Mouse (Mus musculus): ENCODE results near the gene Fgf14.
"Not testable (repeated sequence)": the region's sequence is repeated elsewhere in the genome, so short reads cannot be mapped to it uniquely, and the experiment has no call there.

Fgf14 gene

DNA sequence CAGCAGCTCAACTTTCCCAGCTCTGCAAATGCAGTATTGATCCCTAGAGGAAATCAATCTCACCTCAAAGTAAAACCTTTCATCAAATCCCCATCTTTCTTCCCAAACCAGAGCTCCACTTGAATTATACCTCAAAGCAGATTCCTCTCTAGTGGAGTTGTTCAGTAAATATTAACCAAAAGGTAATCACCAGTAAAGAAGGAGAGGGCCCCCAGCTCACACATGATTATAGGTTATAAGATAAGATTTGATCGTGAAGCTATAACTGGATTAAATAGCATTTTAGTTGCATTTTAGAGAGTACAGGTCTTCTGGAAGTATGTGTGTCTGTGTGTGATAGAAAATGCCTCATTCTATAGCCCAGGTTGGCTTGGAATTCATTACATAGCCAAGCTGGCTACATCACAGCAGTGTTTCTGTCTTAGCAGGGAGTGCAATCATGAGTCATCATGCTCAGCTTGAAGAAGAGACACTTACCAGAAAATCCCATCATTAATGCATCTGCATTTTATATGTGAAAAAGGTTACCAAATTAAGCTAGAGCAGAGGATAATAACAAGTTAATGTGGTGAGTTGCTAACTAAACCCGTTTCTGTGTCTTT, 202.8 kb downstream of the Fgf14 start:
- DNase-seq (ENCODE audit: low read depth, low spot score) = no peak

GRCm38 (mm10) chr14:124470909-124471308, 206.0 kb downstream of the Fgf14 start:
- no peak for DNase-seq (ENCODE audit: low read depth, low spot score)

DNA sequence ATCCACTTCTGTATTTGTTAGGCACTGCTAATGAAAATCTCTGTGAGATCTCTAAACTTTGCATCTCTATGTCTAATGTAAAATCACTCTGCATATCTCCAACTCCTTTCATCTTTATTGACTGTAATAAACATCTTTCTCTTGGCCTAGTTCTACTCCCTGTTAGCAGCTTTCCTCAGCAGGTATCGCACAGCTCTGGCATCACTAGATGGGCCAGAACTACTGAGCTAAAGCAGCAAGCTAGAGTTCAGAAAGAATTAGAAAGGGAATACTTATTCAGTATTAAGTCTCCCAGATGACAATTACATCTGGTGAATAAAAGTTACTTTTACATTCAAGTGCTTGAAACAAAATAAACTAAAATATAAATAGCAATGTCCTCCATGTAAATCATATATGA, 221.8 kb downstream of the Fgf14 start:
- DNase-seq (ENCODE audit: low read depth, low spot score) = no peak

GRCm38 (mm10) chr14:124446096-124446840, 230.7 kb downstream of the Fgf14 start:
- DNase-seq (ENCODE audit: low read depth, low spot score) = no peak

GRCm38 (mm10) chr14:124444831-124445230, 232.1 kb downstream of the Fgf14 start:
- DNase-seq (ENCODE audit: low read depth, low spot score) = no peak

DNA sequence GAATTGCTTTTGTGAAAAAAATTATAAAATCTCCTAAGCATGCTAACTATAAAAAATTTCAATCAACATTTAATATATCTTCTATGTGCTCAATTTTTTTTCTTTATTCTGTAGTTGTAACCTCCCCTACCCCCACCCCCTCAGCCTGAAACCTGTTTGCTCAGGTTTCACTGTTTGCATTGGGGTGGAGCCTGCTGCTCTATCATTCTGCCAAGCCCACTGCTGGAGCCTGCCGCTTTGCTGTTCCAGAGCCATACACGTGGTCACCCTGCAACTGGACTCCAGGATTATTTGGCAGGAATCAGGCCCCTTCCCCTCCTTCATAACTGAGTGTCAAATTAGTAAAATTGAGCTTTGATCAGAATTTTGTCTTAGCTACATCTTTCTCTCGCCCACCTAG, 237.6 kb downstream of the Fgf14 start:
- DNase-seq (ENCODE audit: low read depth, low spot score) = not testable (repeated sequence)

DNA sequence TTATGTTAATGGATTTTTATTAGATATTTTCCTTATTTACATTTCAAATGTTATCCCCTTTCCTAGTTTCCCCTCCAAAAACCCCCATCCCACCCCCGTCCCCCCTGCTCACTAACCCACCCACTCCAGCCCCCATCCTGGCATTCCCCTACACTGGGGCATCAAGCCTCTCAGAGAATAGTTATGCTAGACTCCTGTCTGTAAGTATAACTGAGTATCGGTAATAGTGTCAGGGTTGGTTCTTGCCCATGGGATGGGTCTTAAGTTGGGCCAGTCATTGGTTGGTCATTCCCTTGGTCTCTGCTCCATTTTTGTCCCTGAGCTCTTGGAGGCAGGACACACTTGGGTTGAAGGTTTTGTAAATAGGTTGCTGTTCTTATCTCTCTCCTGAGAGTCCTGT, 265.0 kb downstream of the Fgf14 start:
- no peak for DNase-seq (ENCODE audit: low read depth, low spot score)

DNA sequence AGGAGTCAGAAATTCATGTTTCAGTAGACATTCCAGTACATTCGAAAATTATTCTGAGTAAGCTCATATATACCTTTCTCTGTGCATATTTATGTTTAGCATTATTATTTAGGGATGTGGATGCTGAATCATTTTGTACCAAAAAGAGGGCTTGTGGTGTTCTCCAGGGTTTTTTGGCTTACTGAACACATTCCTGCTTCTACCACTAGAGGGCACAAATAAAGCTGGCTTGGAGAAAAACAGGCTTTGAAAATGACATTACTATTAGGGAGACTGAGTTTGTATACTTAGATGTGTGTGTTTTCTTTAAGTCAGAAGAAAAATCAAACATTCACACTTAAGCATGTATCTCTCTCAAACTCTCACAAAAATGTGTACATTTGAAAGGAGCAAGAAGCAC, 266.0 kb downstream of the Fgf14 start:
- DNase-seq (ENCODE audit: low read depth, low spot score) = peak; percentile 8

- DNase-seq (ENCODE audit: low read depth, low spot score) = no peak
Observed at GRCm38 (mm10) chr14:124328391-124328790, 348.5 kb downstream of the Fgf14 start.

GRCm38 (mm10) chr14:124319017-124319718, 357.8 kb downstream of the Fgf14 start:
- no peak for DNase-seq (ENCODE audit: low read depth, low spot score)

DNA sequence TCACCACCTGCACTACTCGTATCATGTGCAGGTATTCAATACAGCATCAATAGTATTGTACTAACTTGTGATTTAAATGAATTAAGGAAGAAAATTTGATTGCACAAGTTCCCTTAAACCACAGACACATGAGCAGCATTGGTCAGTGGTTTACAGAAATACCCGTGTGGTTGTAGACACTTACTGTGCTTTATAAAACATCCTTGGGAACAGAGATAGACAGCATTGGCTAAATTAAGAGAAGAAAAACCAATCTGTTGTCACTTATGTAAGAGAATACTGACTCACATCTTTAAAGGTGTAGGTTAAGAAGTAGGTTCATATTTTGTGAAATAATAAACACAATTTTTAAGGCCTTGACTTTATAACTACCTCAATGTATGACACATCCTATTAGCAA, 361.4 kb downstream of the Fgf14 start:
- DNase-seq (ENCODE audit: low read depth, low spot score) = no peak

DNA sequence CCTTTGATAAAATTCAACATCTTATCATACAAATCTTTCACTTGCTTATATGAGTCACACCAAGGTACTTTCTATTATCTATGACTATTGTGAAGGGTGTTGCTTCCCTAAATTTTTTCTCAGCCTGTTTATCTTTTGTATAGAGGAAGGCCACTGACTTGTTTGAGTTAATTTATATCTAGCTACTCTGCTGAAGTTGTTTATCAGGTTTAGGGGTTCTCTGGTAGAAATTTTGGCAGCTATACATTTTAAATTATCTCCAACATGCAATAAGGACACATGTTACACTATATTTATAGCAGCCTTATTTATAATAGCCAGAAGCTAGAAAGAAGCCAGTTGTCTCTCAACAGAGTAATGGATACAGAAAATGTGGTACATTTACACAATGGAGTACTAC, 389.9 kb downstream of the Fgf14 start:
- no peak for DNase-seq (ENCODE audit: low read depth, low spot score)

DNA sequence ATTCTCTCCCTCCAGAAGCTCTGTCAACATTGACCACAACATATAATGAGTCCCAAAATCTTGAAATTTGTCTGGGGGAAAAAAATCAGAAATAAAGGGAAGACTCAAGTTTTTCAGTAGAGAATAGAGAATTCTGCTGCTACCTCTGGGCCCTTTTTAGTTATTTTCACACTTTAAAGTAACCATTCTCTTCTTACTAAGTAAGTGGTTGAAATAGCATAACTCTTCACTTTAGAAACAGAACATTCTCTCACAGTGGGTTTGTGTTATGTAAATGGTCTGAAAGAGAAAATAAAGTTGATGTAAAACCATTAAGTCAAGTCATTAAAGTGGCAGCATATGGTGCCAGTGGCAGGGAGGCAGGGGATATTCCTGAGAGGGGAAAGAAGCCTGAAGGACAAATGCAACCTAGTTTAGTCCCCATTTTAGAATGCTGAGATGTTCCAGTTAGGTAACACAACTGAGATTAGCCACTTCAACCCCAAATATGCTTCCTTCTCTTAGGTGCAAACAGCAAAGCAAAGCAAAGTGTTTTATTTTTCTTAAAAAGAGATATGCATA, 398.5 kb downstream of the Fgf14 start:
- no peak for DNase-seq (ENCODE audit: low read depth, low spot score)

GRCm38 (mm10) chr14:124266977-124267376, 409.9 kb downstream of the Fgf14 start:
- no peak for DNase-seq (ENCODE audit: low read depth, low spot score)

DNA sequence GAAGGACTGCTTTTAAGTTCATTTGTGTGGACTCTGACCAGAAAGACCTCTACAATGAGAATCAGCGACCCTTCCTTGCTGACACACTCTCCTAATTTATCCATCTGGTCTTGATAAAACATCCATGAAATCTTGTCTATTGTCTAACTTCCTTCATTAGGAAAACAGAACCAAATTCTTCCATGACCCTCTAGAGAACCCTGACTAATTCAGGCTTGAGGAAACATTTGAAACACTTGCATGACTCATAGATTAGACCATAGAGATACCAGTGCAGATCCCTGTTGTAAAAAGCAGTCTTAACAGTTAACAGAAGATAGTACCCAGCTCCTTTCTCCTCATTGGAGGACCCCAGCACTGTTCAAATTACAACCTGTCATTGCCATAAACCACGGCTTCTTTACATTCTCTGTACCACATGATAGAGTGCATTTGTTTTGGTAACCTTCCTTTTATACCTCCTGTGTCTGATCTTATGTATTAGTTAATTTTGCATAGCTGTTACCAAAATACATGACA, 412.3 kb downstream of the Fgf14 start:
- DNase-seq (ENCODE audit: low read depth, low spot score) = no peak

DNA sequence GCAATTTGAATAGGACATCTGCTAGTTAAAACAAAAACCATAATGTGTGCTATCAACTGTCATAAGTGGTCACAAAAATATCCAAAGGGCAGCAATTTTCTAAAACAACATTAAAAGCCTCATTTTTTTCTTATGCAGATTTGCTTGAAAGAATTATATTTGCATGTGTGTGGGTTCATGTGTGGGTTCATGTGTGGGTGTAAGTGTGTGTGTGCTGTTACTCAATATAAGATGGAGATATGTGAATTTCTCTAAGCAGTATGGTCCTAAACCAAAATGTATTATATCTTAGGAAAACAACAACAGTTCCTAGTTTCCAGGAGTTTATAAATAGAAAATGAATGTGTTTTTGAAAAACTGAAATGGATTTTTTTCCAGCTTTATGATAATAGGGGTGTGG, 413.7 kb downstream of the Fgf14 start:
- DNase-seq (ENCODE audit: low read depth, low spot score) = no peak

DNA sequence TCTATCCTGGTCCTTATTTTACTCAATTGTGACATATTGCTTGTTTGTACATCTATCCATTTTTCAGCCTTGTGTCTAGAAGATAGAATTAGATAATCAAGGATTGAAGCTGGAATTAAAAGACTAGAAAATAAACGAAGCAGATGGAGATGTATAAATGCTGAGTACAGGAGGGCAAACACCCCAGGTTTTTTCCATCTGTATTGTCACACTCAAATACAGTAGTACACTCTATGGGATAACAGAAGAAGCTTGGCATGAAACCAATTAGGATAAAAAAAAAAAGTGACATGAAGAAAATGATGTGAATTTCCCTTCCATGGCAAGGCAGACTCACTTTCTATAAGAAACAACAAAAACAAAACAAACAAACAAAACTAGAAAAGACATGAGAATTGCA, 429.4 kb downstream of the Fgf14 start:
- DNase-seq (ENCODE audit: low read depth, low spot score) = no peak

DNA sequence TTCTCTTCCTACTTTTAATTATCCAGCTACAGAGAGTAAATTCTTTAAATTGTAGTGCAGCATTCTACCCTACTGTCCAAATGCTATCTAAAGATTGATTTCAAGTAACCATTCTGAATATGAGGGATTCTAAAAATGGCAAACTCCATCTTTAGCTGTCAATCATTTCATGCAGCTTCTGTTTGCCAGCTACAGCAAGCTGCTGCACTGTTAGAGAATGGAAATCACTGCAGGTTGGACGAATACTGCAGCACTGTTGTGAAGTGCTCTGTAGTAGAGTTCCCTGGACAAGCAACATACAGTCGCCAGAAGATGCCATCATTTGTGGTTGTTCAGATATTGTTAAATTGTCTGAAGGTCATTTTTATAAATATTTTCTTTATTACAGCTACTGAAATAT, 453.5 kb downstream of the Fgf14 start:
- no peak for DNase-seq (ENCODE audit: low read depth, low spot score)

DNA sequence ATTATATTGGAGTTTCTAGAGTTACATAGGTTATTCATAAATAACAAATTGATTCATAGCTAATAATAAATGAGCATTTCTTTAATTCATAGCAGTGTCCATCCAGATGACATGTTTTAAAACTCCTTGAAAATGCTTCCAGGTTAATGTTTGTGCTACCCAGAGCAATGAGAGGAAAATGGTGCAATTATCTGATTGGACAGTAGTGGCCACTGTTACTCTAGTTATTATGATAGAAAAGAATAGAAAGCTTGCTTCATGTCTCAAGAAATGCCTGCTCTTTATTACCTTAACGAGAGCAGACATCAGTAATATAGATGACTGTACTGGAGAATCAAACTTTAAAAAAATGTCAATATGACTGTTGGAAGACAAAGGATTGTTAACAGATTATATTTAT, 454.5 kb downstream of the Fgf14 start:
- peak; percentile 14 for DNase-seq (ENCODE audit: low read depth, low spot score)

DNA sequence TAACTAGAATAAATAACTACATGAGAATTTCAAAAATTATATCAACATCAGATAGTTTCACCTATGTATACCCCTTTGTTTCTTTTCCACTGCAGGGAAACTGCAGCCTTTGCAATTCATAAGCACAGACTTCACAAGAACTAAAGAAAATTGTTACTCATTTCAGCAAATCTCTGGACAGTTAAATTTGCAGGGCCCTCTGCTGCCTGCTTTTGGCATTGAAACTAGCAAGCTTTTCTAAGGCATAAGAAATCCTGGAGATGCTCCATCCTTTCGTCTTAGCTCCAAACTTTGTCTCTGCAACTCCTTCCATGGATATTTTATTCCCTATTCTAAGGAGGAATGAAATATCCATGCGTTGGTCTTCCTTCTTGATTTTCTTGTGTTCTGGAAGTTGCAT, 455.9 kb downstream of the Fgf14 start:
- DNase-seq (ENCODE audit: low read depth, low spot score) = no peak

DNA sequence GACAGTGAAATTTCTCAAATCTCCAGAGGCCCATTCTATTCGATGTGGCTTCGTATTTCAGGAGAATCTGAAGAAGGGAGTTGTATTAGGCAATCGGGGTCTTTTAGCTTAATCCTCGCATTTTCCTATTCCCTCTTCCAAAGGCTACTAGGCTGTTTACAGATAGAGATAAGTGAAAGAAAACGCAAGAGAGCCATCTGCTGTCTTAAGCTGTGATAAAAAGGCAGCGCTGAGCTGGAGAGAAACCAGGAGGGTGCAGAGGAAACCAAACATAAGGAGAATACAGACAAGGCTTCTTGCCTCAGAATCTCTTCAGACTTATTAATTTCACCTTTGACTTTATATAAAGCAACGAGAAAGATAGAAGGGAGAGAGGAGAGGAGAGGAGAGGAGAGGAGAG, 481.1 kb downstream of the Fgf14 start:
- no peak for DNase-seq (ENCODE audit: low read depth, low spot score)

DNA sequence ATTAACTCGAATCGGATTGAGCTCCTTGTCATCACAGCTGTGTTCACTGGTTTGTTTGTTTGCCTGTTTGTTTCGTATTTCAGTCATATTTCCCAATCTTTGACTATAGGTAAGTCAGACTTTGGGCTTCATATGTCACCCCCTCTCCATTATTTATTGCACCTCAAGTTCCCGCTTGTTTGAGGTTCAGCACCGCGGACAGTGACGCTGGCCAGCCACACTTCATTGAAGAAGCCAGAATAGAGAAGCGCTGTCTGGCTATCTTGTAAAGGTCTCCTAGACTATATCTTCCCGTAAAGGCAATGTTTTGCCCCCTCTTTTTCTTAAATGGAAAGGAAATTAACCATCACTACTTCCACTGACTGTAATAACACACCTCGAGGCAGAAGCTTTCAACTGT, 481.6 kb downstream of the Fgf14 start:
- no peak for DNase-seq (ENCODE audit: low read depth, low spot score)

DNA sequence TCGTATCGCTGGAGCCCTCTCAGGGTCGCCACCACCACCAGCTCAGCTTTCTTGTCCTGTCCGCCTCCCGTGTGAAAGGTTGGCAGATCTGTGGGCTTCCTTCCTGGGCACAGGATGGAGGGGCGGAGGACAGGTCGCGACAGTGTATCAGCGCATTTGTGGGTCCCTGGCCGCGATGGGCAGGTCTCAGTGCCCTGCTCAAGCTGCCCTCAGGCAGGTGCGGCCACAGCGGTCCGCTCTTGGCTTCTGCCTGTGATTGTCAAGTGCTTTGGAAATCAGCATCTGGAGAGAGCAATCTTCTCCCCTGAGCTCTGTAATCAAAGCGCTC, 484.1 kb downstream of the Fgf14 start:
- no peak for DNase-seq (ENCODE audit: low read depth, low spot score)
